Mouse (Mus musculus): Measurements from ENCODE around the gene Sptbn1. TPM values are rescaled to one million over a fixed set of nuclear protein-coding genes. Genes with fewer than 3 reads are reported as not detected.

Sptbn1 gene
- polyA plus RNA-seq, 1 experiment from 2014 or later, result 66.6 TPM

DNA sequence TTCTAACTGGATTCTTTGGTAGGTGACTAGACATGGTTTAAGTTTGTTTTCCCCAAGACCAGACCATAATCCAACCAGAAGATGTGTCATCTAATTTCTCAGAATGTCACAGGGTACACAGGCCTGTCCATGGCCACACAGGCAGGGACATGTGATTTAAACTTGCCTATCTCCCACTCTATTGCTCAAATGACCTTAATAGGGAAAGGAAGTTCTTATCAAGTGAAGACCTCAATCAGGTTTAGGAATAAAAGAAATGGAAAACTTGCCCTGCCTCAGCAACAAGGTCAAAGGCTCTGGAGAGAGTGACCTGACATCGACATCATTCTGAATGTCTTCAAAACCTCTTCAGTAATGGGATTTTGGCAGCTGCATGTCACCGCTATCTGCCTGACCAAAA lies 41.2 kb downstream of the Sptbn1 start:
- Histone ChIP-seq H3K4me3 (no peak overlapping the region), H3K27ac (replicated peaks) (no peak overlapping the region), H3K4me1 (no peaks in the 10 kb centered on the region), H3K36me3 (replicated peaks) (no peaks in the 10 kb centered on the region), H3K27me3 (replicated peaks; ENCODE audit: low read depth, poor library complexity, severe bottlenecking) (no peaks in the 10 kb centered on the region), H3K9me3 (no peaks in the 10 kb centered on the region)
- 85% methylated on average over 2 of the region's 2 CpGs for WGBS
- DNase-seq (ENCODE audit: low spot score), result no peak

DNA sequence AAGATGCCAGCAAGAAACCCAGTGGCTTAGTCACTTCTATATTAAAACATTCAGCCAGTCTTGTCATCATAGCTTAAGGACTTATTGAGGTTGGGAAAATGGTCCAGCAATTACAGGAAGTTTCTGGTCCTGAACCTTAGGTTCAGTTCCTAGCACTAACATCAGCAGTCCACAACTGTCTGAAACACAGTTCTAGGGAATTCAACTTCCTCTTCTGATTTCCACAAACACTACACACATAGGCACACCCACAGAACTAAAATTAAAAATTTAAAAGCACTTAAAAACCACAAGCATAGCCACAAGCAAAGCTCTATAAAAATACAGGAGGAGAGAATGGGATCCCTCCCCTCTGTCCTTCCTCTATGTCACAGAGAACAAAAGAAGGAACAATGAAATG lies 43.4 kb downstream of the Sptbn1 start:
- H3K27me3 ChIP-seq (replicated peaks; ENCODE audit: low read depth, poor library complexity, severe bottlenecking), result no peaks in the 10 kb centered on the region
- no peak for DNase-seq (ENCODE audit: low spot score)
- H3K27ac ChIP-seq (replicated peaks), result no peak overlapping the region

DNA sequence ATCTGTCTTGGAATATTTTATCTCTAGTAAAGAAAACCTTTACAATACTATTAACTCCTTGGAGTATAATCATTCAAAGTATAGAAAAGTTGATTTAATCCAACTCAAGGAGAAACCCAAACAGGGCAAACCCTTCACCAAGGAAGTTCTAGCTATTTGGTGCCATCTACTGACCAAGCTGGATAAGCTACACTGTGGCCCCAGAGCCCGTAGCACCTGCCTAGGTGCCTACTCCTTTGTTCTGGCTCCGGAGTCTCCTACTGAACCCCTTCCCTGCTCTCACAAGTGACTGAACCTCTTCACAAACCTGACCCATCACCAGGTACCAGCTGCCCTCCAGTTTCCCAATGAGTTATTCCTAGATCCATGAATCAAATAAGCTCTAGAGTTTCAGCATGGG lies 45.3 kb downstream of the Sptbn1 start:
- WGBS, result 36% methylated on average over 2 of the region's 2 CpGs
- Histone ChIP-seq H3K27ac (replicated peaks) (no peak overlapping the region), H3K27me3 (replicated peaks; ENCODE audit: low read depth, poor library complexity, severe bottlenecking) (no peaks in the 10 kb centered on the region), H3K4me3 (no peak overlapping the region), H3K36me3 (replicated peaks) (0 out of 2 replicates have a peak, but pooled peaks cover 6% of the 10 kb centered on the region), H3K4me1 (no peaks in the 10 kb centered on the region), H3K9me3 (no peaks in the 10 kb centered on the region)
- no peak for DNase-seq (ENCODE audit: low spot score)

More for the DNA sequence above, 43.4 kb downstream of the Sptbn1 start:
- Histone ChIP-seq H3K36me3 (replicated peaks) (0 out of 2 replicates have a peak, but pooled peaks cover 2% of the 10 kb centered on the region), H3K4me1 (no peaks in the 10 kb centered on the region), H3K4me3 (no peak overlapping the region), H3K9me3 (no peaks in the 10 kb centered on the region)

DNA sequence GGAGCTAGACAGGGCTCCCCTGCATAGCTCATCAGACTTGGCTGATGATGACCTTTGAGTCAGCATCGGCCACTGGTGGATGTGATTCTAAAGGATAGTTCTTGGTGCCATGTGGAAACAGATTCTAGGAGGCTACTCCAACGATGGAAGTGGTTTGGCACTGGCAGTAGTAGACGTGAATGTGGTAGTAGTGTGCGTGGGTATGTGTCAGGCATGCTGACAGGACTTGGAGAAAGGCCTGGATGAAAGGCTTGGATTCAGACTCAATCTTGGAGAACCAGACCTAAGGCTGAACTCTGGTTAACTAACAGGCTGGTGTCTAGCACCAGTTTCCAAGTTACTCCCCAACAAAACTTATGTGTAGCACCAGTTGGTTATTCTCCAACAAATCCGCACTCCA lies 46.9 kb downstream of the Sptbn1 start:
- peaks cover 10% of the 10 kb centered on the region; the same call in 1 of the 2 replicates for H3K36me3 ChIP-seq (replicated peaks)
- no peaks in the 10 kb centered on the region for H3K4me1 ChIP-seq
- no peak overlapping the region for H3K4me3 ChIP-seq
- H3K27ac ChIP-seq (replicated peaks), result no peak overlapping the region
- H3K27me3 ChIP-seq (replicated peaks; ENCODE audit: low read depth, poor library complexity, severe bottlenecking), result no peaks in the 10 kb centered on the region
- 90% methylated on average over 5 of the region's 5 CpGs for WGBS
- DNase-seq (ENCODE audit: low spot score), result no peak
- H3K9me3 ChIP-seq, result no peaks in the 10 kb centered on the region

DNA sequence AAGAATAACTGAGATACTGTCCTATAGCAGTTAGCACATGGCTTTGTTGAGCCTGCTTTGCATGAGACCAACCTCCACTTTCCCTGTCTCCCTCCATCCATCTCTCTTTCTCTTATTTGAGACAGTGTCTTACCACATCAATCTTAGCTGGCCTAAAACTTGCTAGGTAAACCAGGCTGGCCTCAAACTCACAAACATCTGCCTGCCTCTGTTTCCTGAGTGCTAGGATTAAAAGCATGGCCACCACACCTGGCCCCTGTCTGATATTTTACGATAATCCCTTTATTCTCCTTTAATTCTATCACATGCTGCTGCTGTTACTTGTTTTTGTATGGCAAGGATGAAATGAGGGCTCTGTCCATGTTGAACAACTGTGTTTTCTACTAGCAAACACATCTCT lies 49.6 kb downstream of the Sptbn1 start:
- no peak for DNase-seq (ENCODE audit: low spot score)
- H3K4me3 ChIP-seq, result no peak overlapping the region
- no peaks in the 10 kb centered on the region for H3K27me3 ChIP-seq (replicated peaks; ENCODE audit: low read depth, poor library complexity, severe bottlenecking)
- no peak overlapping the region for H3K27ac ChIP-seq (replicated peaks)
- no peaks in the 10 kb centered on the region for H3K4me1 ChIP-seq
- peaks cover 10% of the 10 kb centered on the region; the same call in 1 of the 2 replicates for H3K36me3 ChIP-seq (replicated peaks)
- 97% methylated on average over 1 of the region's 1 CpGs for WGBS
- H3K9me3 ChIP-seq, result no peaks in the 10 kb centered on the region

DNA sequence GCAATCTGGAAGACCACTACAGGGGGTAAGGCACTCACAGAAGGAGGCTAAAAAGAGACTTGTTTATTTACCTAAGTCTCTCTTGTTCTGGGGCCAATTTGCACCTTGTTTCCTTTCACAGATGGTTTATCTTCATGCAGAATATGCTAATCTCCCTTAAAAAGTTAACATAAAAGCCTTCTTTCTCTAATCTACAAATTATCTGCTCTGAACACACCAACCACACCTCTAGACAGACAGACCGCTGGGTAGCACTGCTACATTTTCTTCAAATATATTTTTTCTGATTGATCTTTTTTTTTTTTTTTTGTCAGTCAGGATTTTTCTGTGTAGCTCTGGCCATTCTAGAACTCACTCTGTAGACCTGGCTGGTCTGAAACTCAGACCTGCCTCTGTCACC lies 50.5 kb downstream of the Sptbn1 start:
- H3K27ac ChIP-seq (replicated peaks), result no peak overlapping the region
- no peaks in the 10 kb centered on the region for H3K27me3 ChIP-seq (replicated peaks; ENCODE audit: low read depth, poor library complexity, severe bottlenecking)
- H3K4me1 ChIP-seq, result peaks cover 3% of the 10 kb centered on the region
- no peak for DNase-seq (ENCODE audit: low spot score)
- peaks cover 10% of the 10 kb centered on the region; the same call in 1 of the 2 replicates for H3K36me3 ChIP-seq (replicated peaks)
- 58% methylated on average over 1 of the region's 1 CpGs for WGBS
- H3K9me3 ChIP-seq, result no peaks in the 10 kb centered on the region
- no peak overlapping the region for H3K4me3 ChIP-seq

DNA sequence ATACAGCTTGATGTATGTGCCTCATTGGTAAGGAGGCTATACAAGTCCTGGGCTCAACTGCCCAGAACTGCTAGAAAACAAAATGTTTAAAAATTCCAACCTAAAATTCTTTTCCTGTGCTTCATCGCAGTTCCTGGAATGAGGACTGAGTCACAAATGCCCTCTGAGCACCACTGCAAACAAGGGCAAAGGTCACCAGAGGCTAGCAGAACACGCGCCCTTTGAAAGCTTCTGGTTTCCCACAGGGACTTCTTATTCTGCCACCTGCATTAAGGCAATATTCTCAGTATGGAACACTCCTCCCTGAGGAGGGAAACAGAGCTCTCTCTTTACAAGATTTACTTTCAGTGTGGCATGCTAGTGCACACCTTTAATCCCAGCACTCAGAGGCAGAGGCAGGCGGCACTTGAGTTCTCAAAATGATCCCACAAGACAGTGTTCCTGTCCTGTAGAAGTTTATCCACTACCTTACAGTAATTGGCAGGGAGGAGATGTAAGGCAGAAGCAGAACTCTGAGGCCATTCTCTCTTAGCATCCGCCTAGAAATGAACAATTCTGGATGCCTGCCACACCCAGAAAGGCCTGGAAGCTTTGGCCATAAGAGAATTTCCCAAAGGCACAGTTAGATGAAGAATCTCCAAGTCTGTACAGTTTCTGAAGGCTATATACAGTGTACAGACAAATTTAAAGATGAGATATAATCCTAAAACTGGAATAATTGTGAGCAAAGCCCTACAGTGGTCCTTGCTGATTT lies 56.1 kb downstream of the Sptbn1 start:
- 38% methylated on average over 5 of the region's 5 CpGs for WGBS

DNA sequence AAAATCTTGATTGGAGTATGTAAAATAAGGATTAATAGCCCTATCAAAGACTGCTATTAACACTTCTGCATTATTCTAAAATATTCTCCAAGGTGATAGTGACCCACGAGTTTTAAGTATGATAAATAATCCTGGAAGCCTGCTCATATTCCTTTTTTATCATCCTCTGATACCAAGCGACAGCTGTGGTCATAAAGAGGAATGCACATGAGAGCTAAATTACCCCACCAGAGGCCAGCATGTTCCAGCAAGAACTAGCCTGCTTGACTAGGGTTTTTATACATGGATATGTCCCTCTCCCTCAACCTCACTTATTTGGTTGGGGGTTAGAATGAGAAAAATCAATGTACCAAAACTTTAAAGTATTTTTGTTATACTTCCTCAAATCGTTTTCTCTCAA lies 56.8 kb downstream of the Sptbn1 start:
- Histone ChIP-seq H3K4me1 (peaks cover 14% of the 10 kb centered on the region), H3K36me3 (replicated peaks) (no peaks in the 10 kb centered on the region; the same call in 1 of the 2 replicates), H3K9me3 (no peaks in the 10 kb centered on the region), H3K4me3 (no peak overlapping the region), H3K27ac (replicated peaks) (no peak overlapping the region), H3K27me3 (replicated peaks; ENCODE audit: low read depth, poor library complexity, severe bottlenecking) (no peaks in the 10 kb centered on the region)
- DNase-seq (ENCODE audit: low spot score), result no peak
- WGBS, result 77% methylated on average over 3 of the region's 3 CpGs

More for the DNA sequence above, 56.1 kb downstream of the Sptbn1 start:
- peaks cover 3% of the 10 kb centered on the region; the same call in 1 of the 2 replicates for H3K36me3 ChIP-seq (replicated peaks)
- no peak overlapping the region for H3K4me3 ChIP-seq
- H3K27ac ChIP-seq (replicated peaks), result no peak overlapping the region
- H3K4me1 ChIP-seq, result peaks cover 14% of the 10 kb centered on the region
- H3K9me3 ChIP-seq, result no peaks in the 10 kb centered on the region
- H3K27me3 ChIP-seq (replicated peaks; ENCODE audit: low read depth, poor library complexity, severe bottlenecking), result no peaks in the 10 kb centered on the region
- no peak for DNase-seq (ENCODE audit: low spot score)

DNA sequence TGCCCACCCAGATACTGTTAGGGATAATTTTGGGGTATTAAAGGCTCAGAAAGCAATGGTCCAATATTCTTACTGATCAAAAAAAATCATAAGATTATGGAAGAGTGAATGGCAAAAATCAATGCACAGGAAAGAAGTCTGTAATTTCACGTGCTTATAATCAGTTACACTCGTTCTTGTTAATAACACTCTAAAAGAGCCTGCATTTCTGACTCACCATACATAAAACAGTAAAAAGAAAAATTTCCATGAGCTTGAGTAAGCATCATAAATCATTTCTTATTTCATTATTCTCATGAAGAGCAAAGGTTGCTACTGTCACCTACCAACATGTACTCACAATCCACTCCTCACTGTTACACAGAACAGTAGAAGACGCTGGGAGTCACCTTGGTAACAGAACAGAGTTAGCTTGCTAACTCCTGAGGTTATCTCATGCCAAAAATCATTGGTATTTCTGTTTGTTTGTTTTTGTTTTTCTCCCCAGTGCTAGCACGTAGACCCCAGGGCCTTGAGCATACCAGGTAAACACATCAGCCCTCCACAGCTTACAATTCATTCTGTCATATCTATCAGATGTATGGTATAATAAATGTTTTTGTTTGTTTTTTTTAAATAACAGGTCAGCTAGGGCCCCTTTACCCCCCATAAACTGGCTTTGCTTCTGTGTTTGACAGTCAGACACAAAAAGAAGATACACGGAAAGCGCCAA lies 57.7 kb downstream of the Sptbn1 start:
- H3K4me1 ChIP-seq, result peaks cover 14% of the 10 kb centered on the region
- H3K9me3 ChIP-seq, result no peaks in the 10 kb centered on the region
- WGBS, result 91% methylated on average over 6 of the region's 6 CpGs
- DNase-seq (ENCODE audit: low spot score), result no peak
- no peaks in the 10 kb centered on the region; the same call in 1 of the 2 replicates for H3K36me3 ChIP-seq (replicated peaks)
- no peak overlapping the region for H3K27ac ChIP-seq (replicated peaks)
- H3K4me3 ChIP-seq, result no peak overlapping the region
- H3K27me3 ChIP-seq (replicated peaks; ENCODE audit: low read depth, poor library complexity, severe bottlenecking), result no peaks in the 10 kb centered on the region

DNA sequence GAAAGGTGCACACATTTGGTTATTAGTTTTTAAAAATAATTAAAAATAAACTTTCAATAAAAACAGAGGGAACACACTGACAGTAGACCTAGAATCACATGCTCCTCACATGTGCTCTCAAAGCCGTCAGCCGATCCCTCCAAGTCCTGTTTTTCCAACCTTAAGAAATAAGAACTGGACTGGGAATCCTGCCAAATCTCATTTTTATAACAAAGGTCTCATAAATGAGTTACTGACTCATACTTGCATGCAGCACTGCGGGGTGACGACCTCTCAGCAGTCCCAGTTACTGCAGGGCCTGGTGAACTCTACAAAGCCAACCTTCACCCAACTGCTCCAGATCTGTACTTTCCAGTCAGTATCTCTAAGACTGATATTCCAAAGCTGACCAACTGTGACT lies 58.5 kb downstream of the Sptbn1 start:
- Histone ChIP-seq H3K9me3 (no peaks in the 10 kb centered on the region), H3K27me3 (replicated peaks; ENCODE audit: low read depth, poor library complexity, severe bottlenecking) (no peaks in the 10 kb centered on the region), H3K4me3 (no peak overlapping the region), H3K36me3 (replicated peaks) (no peaks in the 10 kb centered on the region; the same call in 1 of the 2 replicates), H3K27ac (replicated peaks) (no peak overlapping the region), H3K4me1 (peaks cover 14% of the 10 kb centered on the region)
- DNase-seq (ENCODE audit: low spot score), result no peak
- 92% methylated on average over 4 of the region's 4 CpGs for WGBS

DNA sequence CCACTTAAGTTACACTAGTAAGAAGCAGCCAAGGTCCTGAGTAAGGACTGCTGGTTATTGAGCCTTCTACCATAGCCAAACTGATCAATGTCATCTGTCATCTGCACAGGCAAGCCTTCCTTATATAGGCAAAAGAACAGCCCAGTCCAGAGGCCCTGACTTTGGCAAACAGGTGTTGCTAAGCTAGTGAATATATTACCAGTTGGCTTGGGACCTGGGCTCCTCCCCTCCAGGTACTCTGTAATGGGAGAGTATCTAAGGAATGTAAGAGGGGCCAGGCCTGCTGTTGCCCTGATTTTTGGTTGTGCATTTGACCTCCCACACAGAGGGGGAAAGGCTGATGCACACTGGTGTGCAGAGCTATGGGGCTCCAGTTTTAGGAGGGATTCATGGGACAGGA lies 63.6 kb downstream of the Sptbn1 start:
- Histone ChIP-seq H3K36me3 (replicated peaks) (peaks cover 4% of the 10 kb centered on the region; the same call in 1 of the 2 replicates), H3K4me3 (no peak overlapping the region), H3K9me3 (no peaks in the 10 kb centered on the region), H3K27me3 (replicated peaks; ENCODE audit: low read depth, poor library complexity, severe bottlenecking) (no peaks in the 10 kb centered on the region), H3K4me1 (no peaks in the 10 kb centered on the region; the same call in 1 of the 2 replicates), H3K27ac (replicated peaks) (no peak overlapping the region)
- DNase-seq (ENCODE audit: low spot score), result no peak

DNA sequence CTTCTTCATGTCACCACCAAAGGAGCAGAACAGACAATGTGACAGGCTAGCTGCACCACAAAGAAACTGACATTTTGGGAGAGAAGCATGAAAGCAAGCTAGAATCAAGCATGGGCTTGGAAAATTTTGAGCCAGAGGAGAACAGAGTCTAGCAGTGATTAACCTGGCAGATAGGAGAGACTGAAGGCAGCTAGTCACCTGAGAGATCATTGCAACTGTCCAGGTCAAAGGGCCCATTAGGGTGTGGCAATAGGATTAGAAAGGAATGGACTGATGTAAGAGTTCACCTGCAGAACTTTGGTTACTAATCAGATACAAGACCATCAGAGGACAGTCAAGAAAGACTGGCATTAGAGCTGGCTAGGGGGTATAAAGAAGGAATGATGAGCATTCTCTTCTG lies 67.6 kb downstream of the Sptbn1 start:
- peaks cover 30% of the 10 kb centered on the region for H3K4me1 ChIP-seq
- DNase-seq (ENCODE audit: low spot score), result no peak

More for the DNA sequence above, 67.6 kb downstream of the Sptbn1 start:
- Histone ChIP-seq H3K27me3 (replicated peaks; ENCODE audit: low read depth, poor library complexity, severe bottlenecking) (no peaks in the 10 kb centered on the region), H3K27ac (replicated peaks) (no peak overlapping the region), H3K36me3 (replicated peaks) (0 out of 2 replicates have a peak, but pooled peaks cover 4% of the 10 kb centered on the region), H3K9me3 (no peaks in the 10 kb centered on the region), H3K4me3 (no peak overlapping the region)
